Mouse (Mus musculus) liver, adult (tissue): ENCODE measurements at regions not wholly inside any gene's neighbourhood (a gene's known extent, or its start where the extent isn't known, plus 50 kb on each side); places are given as distances from the start of the nearest gene placed in this dataset.
A peak's percentile ranks its signal among the peaks of the same experiment; 100 is the strongest.

Experiments
- GATA4 ChIP-seq: IDR thresholded peaks from 2 replicates; pipeline ENCODE4 v1.6.1; 2014; ENCODE audit warnings: mild to moderate bottlenecking, low read length; ENCODE audit not compliant: insufficient replicate concordance

GRCm38 (mm10) chr14:76964046-76964445 lies 72.5 kb upstream of the Ccdc122 start:
- TF ChIP-seq GATA4 = no peak

GRCm38 (mm10) chr14:76958875-76959274 lies 77.7 kb upstream of the Ccdc122 start:
- TF ChIP-seq GATA4 = no peak

- no peak for TF ChIP-seq GATA4
Observed at GRCm38 (mm10) chr14:76957136-76957535, 79.4 kb upstream of the Ccdc122 start.

GRCm38 (mm10) chr14:76953171-76953570 lies 83.4 kb upstream of the Ccdc122 start:
- no peak for TF ChIP-seq GATA4

- TF ChIP-seq GATA4 = no peak
Observed at GRCm38 (mm10) chr14:76951450-76951849, 85.1 kb upstream of the Ccdc122 start.

GRCm38 (mm10) chr14:76949388-76949787 lies 87.2 kb upstream of the Ccdc122 start:
- no peak for TF ChIP-seq GATA4

- TF ChIP-seq GATA4 = peak; percentile 46; the same call in 1 of the 2 replicates
Observed at GRCm38 (mm10) chr14:76948948-76949347, 87.6 kb upstream of the Ccdc122 start.

- TF ChIP-seq GATA4 = no peak
Observed at GRCm38 (mm10) chr14:76948481-76948880, 88.1 kb upstream of the Ccdc122 start.

- no peak for TF ChIP-seq GATA4
Observed at GRCm38 (mm10) chr14:76947148-76947547, 89.4 kb upstream of the Ccdc122 start.

- TF ChIP-seq GATA4 = no peak
Observed at GRCm38 (mm10) chr14:76945626-76946025, 90.9 kb upstream of the Ccdc122 start.

GRCm38 (mm10) chr14:76941474-76942212 lies 94.9 kb upstream of the Ccdc122 start:
- no peak for TF ChIP-seq GATA4

- no peak for TF ChIP-seq GATA4
Observed at GRCm38 (mm10) chr14:76940507-76940906, 96.1 kb upstream of the Ccdc122 start.

- no peak for TF ChIP-seq GATA4
Observed at GRCm38 (mm10) chr14:76936671-76937070, 99.9 kb upstream of the Ccdc122 start.

- no peak for TF ChIP-seq GATA4
Observed at GRCm38 (mm10) chr14:76935453-76935852, 101.1 kb upstream of the Ccdc122 start.

GRCm38 (mm10) chr14:76932890-76933289 lies 103.7 kb upstream of the Ccdc122 start:
- TF ChIP-seq GATA4 = no peak

- no peak for TF ChIP-seq GATA4
Observed at GRCm38 (mm10) chr14:76931398-76931797, 105.2 kb upstream of the Ccdc122 start.

- no peak for TF ChIP-seq GATA4
Observed at GRCm38 (mm10) chr14:76929562-76929961, 107.0 kb upstream of the Ccdc122 start.
